Mouse (Mus musculus): ENCODE measurements at regions not wholly inside any gene's neighbourhood (a gene's known extent, or its start where the extent isn't known, plus 50 kb on each side); places are given as distances from the start of the nearest gene placed in this dataset.

- no peak for TF ChIP-seq CTCF (IDR thresholded peaks at IDR 0.05; ENCODE audit: borderline replicate concordance, control insufficient read depth, extremely low read depth, insufficient read depth, low read length, poor library complexity)
- TF ChIP-seq POLR2A (IDR thresholded peaks at IDR 0.05; ENCODE audit: control insufficient read depth, extremely low read depth, insufficient read depth, low read length, poor library complexity): no peak
Observed at GRCm38 (mm10) chr13:28528898-28529511, 271.7 kb downstream of the Gm11361 start.

Data from thymus, adult 2 months (tissue).